Mouse (Mus musculus) Muller cell, postnatal 12 days (primary cell): ENCODE data around the gene Iqch.

Experiments
- DNase-seq: peaks from one replicate; pipeline ENCODE4 v3.0.0-alpha.2; 2015; ENCODE audit errors: inconsistent ontology term

The Iqch gene

DNA sequence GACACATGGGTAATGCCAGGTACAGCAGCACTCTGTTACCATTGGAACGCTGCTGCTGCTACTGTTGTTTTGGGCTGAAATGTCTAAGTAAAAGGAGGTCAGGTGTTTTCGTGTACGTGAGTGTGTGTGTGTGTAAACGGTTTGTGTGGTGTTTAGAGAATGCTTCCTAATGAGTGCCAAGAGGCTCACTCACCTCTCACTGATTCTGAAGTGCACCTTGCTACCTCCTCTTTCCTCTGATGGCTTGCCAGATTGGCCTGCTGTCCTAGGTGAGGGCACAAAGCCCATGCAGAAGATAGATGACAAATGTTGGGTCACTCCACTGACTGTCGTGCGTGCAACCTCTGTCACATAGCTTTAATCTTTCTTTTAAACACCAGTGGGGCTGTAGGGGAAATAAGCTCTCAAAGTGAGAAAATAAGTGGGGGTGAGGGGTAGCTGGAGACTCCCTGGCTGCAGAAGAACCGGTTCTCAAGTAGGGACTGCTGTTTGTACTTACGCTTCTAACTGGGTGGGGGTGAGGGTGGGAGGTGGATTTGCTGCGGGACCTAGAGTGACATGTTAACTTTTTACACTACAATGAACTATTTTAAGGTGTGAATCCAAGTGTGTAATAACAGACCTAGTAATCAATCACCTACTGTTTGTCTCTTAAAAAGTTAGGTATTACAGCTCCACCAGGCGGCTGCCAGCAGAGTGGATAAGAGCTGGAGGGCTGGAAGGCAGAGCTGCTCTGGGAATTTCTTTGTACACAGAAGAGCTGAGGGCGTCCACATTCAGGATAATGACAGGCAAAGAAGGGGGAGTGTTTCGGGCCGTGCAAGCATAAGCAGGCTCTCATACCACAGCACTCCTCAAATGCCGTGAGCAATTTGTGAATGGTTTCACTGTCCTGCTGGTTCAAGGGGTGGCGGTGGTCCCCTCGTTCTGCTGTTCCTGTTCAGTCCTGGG is 10.5 kb upstream of the Iqch start:
- peak; percentile 69 for DNase-seq

DNA sequence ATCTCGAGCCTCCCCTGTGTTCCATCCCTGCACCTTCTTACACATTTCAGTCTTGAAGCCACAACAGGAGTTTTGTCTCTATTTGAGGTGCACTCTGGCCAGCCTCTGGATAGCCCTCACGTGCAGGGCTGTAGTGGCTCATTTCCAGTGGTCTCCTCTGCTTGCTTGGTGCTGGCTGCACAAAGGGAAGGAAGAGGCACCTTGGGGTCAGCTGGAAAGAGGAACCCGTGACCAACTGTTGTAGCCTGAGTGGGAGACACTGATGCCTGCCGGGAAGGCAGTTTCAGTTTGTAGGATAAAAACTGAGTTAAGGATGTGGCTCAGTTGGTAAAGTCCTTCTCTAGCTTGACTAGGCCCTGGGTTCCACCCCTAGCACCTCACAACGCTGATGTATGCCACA is 9.7 kb upstream of the Iqch start:
- no peak for DNase-seq

DNA sequence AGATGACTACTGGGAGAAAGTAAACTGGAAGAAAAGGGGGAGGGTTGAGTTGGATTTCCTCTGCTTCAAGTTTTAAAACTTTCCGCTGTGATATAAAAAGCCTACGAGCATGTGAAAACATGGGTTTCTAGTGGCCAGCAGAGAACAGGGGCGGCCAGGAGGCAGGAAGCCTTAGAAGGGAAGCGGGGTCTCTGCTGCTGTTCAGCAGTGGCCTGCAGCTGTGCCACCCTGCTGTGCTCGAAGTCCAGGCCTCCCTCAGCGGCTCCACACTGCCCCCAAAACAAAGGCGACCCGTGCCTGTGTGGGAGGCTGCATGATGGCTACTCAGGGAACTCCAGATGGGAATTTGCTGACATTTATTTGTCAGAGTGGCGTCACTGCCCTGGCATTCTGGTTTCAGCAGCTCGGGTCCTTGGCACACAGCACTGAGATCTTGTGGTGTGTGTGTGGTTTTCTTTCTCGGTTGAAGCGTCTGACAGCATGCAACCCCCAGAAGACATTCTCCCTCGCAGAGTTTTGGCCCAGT is 8.6 kb upstream of the Iqch start:
- DNase-seq = peak; percentile 93

- no peak for DNase-seq
These were observed 7.9 kb upstream of the Iqch start for GRCm38 (mm10) chr9:63610231-63610630.

GRCm38 (mm10) chr9:63609776-63610175 is 7.5 kb upstream of the Iqch start:
- no peak for DNase-seq

DNA sequence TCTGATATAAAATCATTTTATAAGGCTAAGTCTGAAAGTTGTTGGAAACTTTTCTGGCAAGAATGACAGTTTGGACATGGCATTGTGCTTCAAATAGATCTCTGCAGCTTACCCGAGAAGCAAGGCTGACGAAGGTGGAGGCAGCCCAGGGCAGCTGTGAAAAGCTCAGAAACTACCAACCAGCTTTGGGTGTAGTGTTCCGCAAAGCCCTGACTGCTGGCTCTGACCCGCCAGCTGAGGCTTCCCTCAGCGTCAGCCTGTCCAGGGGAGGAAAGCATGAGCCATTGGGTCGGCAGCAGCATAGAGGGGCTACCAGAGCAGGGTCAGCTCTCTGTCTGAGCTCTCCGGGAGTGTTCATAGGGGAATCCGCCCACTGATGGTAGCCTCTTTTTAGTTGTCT is 7.0 kb upstream of the Iqch start:
- no peak for DNase-seq

DNA sequence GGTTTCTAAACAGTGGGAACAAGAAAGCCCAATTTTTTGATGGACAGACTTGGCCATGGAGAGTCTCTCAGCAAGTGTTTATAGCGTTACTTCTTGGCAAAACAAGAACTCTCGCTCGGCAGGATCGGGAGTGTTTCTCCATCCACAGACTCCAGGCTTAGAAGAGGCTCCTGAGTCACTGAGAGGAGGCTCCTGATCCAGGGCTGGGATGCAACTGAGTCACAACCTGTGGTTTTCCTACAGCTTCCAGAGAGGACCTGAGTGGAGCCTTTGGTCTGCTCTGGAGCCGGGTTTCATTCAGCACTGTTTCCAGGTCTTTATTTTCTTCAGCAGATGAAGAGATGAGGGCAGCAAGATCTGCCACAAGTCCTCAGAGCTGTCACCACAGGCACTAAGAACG is 5.7 kb upstream of the Iqch start:
- no peak for DNase-seq

DNA sequence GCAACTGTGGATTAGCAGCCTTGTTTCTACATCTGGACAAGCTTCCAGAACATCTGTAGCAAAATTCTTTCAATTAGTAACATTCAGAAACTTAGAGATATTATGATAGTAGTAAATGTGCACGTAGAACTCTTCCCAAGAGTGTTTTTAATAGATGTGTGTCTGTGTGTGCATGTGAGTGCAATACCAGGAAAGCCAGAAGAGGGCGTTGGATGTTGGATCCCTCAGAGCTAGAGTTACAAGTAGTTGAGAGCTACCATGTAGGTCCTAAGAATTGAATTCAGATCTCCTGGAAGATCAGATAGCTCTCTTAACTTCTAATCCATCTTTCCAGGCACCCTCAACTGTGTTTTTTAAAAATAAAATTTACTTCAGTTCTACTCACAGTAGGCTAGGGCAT is 4.3 kb upstream of the Iqch start:
- DNase-seq = no peak

GRCm38 (mm10) chr9:63603849-63604248 is 1.6 kb upstream of the Iqch start:
- DNase-seq = no peak

- no peak for DNase-seq
These were observed 5.6 kb downstream of the Iqch start for GRCm38 (mm10) chr9:63596660-63597059.

- no peak for DNase-seq
These were observed 6.6 kb downstream of the Iqch start for GRCm38 (mm10) chr9:63595652-63596051.

- DNase-seq = no peak
These were observed 7.3 kb downstream of the Iqch start for GRCm38 (mm10) chr9:63595032-63595431.

- DNase-seq = no peak
These were observed 10.5 kb downstream of the Iqch start for GRCm38 (mm10) chr9:63591661-63592256.

DNA sequence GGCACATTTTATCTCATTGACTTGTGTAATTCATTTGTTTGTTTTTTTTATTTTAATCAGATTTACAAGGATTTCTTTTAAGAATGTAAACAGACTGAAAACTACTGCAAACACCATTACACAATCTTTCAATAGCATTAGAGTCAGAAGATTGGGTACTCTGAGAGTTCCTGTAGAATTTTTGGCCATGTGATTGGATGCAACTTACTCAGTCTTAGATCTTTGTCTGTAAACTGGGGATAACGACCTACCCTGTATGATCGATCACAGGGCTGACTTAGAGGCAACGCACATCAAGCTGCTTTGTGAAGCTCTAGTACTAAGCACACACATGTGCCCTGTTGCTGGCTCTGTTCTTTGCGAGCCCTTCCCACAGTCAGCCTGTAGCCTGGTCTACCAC is 11.7 kb downstream of the Iqch start:
- no peak for DNase-seq

DNA sequence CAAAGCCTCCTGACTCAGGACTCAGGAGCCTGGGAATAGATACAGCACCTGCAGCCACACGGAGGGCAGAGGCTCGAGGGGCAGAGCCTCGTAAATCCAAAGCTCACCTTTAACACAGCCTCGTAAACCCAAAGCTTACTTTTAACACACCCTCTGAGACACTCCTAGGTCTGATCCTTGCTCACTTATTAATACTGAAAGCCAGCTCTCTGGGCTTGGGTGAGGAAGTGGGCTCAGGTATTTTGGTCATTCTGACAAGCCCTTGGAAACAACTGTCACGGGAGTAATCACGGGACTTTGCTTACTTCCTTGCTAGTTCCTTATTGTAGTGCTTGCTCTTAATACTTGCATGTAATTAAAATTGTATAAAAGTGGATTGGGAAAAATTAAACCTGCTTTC is 13.1 kb downstream of the Iqch start:
- DNase-seq = no peak

- no peak for DNase-seq
These were observed 17.0 kb downstream of the Iqch start for GRCm38 (mm10) chr9:63585251-63585650.

- DNase-seq = no peak
These were observed 20.5 kb downstream of the Iqch start for GRCm38 (mm10) chr9:63581778-63582177.

DNA sequence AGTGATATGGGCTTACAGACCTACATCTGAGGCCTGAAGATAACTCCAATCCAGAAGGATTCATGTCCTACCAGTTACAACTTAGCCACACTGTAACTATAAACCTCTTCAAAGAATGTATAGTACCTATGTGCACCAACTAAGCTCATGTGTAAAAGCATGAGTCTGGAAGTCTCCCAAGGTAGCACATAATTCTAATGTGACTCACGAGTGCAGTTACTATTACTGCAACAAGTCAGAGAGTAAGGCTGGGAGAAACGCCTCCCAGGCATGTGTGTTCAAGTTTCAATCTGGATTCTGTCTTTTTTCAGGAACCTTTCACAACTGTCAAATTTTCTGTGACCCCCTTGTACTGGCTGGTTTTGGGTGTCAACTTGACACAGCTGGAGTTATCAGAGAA is 22.2 kb downstream of the Iqch start:
- DNase-seq = no peak

DNA sequence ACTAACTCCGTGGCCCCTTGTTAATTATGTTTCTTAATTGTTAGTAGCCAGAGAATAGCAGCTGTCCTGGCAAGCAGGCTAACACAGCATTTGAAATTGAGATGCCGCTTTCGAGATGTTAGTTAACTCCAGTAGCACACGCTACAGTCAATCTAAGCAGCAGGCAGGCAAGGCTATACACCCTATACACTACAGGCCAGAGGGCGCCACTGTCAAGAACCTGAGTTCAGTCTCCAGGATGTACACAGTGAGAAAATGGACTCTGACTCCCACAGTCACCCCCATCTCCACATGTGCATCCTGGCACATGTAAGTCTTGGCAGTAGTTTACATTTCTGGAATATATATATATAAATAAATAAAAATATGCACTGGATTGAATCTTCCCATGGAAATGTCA is 22.6 kb downstream of the Iqch start:
- DNase-seq = no peak

GRCm38 (mm10) chr9:63577469-63577868 is 24.8 kb downstream of the Iqch start:
- DNase-seq = no peak

DNA sequence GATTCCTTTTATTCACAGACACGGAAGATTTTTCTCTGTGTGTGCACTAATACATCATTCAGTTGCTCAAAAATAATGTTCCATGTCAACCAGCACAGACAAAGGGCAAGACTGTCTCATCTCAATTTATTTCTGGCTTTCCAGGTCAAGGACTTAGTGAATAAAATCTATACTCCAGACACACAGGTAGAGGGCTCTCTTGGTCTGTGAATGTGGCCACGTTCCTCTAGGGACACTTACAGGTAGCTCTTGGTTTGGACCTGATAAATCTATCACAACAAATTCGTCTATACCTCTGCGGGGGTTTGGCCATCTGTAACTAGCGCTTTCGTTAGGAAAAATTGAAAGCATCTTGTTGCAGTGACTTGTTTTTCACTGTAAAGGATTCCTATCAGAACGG is 29.4 kb downstream of the Iqch start:
- DNase-seq = no peak

GRCm38 (mm10) chr9:63571895-63572294 is 30.4 kb downstream of the Iqch start:
- DNase-seq = no peak

- peak; percentile 39 for DNase-seq
These were observed 33.5 kb downstream of the Iqch start for GRCm38 (mm10) chr9:63568808-63569207.
